8 mouse cellular contexts compared by ENCODE assay signal in the genomic region with DNA sequence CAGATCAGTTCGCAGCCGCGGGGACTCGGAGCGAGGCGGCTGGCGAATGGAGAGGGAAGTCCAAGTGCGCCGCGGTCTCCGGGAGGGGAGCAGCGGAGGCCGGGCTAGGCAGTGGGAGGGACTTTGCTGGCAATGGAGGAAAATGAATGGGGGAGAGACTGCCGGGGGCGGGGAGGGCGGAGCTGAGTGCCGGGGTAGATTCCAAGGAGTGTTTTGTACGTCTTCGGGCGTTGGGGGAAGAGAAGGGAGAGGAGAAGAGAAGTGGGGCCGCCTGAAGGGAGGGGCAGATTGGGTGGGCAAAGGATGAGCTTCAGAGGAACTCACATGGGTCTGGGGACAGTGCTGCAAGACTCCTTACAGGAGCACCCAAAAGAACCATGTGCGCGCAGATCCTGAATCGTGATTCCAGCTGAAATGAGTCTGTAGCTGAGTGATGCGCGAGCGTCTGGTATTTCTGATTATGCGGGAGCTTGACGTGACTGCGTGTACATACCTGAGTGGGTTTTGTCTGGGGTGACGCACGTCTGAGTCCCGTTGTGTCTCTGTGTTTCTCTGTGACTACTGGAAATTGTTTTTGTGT. TPM values are rescaled to one million over a fixed set of nuclear protein-coding genes. Genes with fewer than 3 reads are reported as not detected.
DNase-seq lines count a peak whose midpoint lies in the region; ATAC-seq lines count a peak whose summit lies in the region.

TSS of gene Brinp1 (minus strand) at position 76 of the 580 bp plus-strand sequence.

- peak; percentile 6 for DNase-seq in thymus, postnatal 4 days
- no peak for DNase-seq in thymus, postnatal 0 days (ENCODE audit: low spot score)
- DNase-seq in cerebellum, postnatal 4 days (ENCODE audit: low spot score in 2 of 2), result peak; percentile 70 to 74
- DNase-seq in left cerebral cortex, adult 18-20 months (ENCODE audit: low spot score in 2 of 2), result peak; percentile 88 to 94
- peak; percentile 67 for DNase-seq in lung, postnatal 10 days
- DNase-seq in right cerebral cortex, postnatal 10 days (ENCODE audit: low spot score in 2 of 2), result peak; percentile 95

- H3K9me3 ChIP-seq in heart, embryonic 16.5 days (replicated peaks; ENCODE audit: control insufficient read depth, low read length), result no peaks in the 10 kb centered on the region

- H3K4me2 ChIP-seq in heart, embryonic 16.5 days (ENCODE audit: low read depth, low read length), result peak within 1 kb of the TSS; percentile 64

- H3K36me3 ChIP-seq in heart, embryonic 16.5 days (ENCODE audit: control insufficient read depth, insufficient read depth), result no peaks in the 10 kb centered on the region

- no peaks in the 10 kb centered on the region; the same call in 1 of the 2 replicates for H3K4me1 ChIP-seq in heart, embryonic 16.5 days (ENCODE audit: control insufficient read depth, insufficient read depth, low read length)

- H3K4me3 ChIP-seq in heart, embryonic 16.5 days (ENCODE audit: low read length), result peak within 1 kb of the TSS; percentile 49

- H3K27me3 ChIP-seq in heart, embryonic 16.5 days (ENCODE audit: control insufficient read depth, insufficient read depth, low read length), result peaks cover 25% of the 10 kb centered on the region

- peak; percentile 28; the same call in 1 of the 2 replicates for ATAC-seq in heart, embryonic 16.5 days (replicated peaks; ENCODE audit: extremely low read depth, insufficient read depth, low FRiP score)
- no peak for ATAC-seq in granulocyte monocyte progenitor cell, adult 5-6 weeks (replicated peaks; ENCODE audit: poor library complexity, severe bottlenecking)

- 1% methylated on average over 33 of the region's 33 CpGs for WGBS in heart, embryonic 16.5 days

- peak within 1 kb of the TSS; percentile 4; the same call in 1 of the 2 replicates for H3K9ac ChIP-seq in heart, embryonic 16.5 days (ENCODE audit: low read length)

- no peak within 1 kb of the TSS for H3K27ac ChIP-seq in heart, embryonic 16.5 days (ENCODE audit: low read length)

RNA-seq across cellular contexts. Expression of gene Brinp1, which starts in this region (rescaled TPM):
- polyA plus RNA-seq in thymus, postnatal 0 days (2015; fragmentation: Nextera tagmentation; extraction: Ambion mirVana), result 0.46 and 0.51 TPM in 2 replicates
- polyA plus RNA-seq in heart, embryonic 16.5 days (2015; fragmentation: Nextera tagmentation; extraction: Ambion mirVana), result 2.2 and 3.4 TPM in 2 replicates
- total RNA-seq in left cerebral cortex, adult 18-20 months (2021), result 100 to 1,000 TPM; 211 to 235 TPM
- total RNA-seq in granulocyte monocyte progenitor cell, adult 5-6 weeks (2014; fragmentation: Nextera tagmentation), result not detected in 2 replicates
- total RNA-seq in granulocyte monocyte progenitor cell, adult 5-6 weeks (2017), result not detected in 2 replicates

Comparison
In these comparisons a context has a peak if more than half of its experiments do, and no peak if none do; other contexts are left out.
1. RNA of gene Brinp1 (total RNA-seq): 211 to 235 TPM in left cerebral cortex, adult 18-20 months; not detected in granulocyte monocyte progenitor cell, adult 5-6 weeks; every median in the first group is over 100 times any median in the second.